Mouse (Mus musculus): ENCODE data around the gene Crlf1. TPM values are rescaled to one million over a fixed set of nuclear protein-coding genes. Genes with fewer than 3 reads are reported as not detected.
A peak's percentile ranks its signal among the peaks of the same experiment; 100 is the strongest.

The Crlf1 gene
- polyA plus RNA-seq, 1 experiment from 2014 or later = 2.2 TPM

DNA sequence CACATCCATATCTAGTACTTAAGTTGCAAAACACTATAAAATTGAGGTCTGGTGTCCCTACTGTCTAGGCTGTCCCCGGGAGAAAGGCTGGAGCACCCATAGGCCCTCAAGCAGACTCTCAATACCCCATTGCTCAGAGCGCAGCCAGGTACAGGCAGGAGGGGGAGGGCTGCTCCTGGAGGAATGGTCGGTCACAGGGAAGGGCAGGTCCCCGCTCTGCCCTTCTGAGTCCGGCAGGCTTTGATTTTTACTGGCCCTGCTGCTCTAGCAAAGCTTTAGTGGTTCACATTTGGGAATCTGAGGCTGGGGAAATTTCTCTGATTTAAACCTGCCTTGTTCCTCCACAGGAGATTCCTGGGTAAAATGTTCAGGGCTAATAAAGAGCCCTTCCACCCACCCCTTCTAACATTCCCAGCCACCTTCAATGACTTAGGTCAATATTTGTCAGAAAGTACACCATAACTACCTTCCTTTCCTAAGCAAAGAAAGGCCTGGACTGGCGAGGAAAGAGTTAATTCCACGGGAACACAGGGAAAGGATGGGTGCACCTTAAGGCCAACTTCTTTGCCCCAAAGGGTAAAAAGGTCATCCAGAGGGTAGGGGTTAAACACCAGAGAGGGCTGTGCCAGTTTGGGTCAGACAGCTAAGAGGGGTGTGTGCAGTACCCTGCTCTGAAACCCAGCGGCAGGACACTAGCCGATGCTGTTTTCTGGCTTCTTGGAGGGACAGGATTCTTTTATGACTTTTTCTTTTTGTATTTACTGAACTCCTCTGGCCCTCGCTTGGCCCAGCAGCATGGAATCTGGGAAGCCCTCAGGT, 2.7 kb upstream of the Crlf1 start:
- peaks cover 68% of the 10 kb centered on the region for H3K4me1 ChIP-seq (replicated peaks)
- no peak overlapping the region for H3K4me2 ChIP-seq
- no peak overlapping the region for H3K9ac ChIP-seq
- H3K9me3 ChIP-seq = no peaks in the 10 kb centered on the region
- no peaks in the 10 kb centered on the region for H3K36me3 ChIP-seq
- H3K4me3 ChIP-seq = 0 out of 2 replicates have a peak overlapping the region, but pooled peaks have one; percentile 19
- 8% methylated on average over 10 of the region's 10 CpGs for WGBS
- H3K27me3 ChIP-seq = peaks cover 96% of the 10 kb centered on the region
- H3K27ac ChIP-seq = no peak overlapping the region
- ATAC-seq (ENCODE audit: low FRiP score) = no peak

DNA sequence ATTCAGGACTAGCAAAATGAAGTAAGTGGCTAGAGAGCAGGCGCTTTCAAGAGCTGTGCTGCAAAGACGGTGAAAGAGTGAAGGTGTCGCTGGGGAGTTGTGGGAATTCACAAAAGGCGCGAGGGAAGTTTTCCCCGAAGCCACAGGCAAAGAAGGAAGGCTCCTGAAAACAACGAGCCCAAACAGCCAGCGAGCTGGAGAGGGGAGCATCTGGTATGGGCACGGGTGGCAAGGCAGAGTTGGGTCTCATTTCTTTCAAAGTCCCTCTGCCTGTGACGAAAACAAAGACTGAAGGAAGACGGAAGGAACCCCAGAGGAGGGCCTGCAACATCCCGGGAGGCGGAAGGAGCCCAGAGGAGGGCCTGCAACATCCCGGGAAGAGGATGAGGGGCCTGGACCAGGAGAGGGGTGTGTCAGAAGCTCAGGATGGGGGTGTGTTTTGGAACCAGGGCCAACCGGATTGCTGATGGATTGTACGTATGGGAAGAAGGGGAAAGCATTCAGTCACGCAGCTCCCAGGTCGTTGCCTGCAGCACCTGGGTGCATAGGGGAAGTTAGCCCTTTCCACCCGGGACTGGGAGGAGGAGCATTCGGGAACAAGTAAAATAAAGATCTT, 2.0 kb upstream of the Crlf1 start:
- Histone ChIP-seq H3K4me3 (no peak overlapping the region), H3K27ac (no peak overlapping the region), H3K36me3 (no peaks in the 10 kb centered on the region), H3K27me3 (peaks cover 96% of the 10 kb centered on the region), H3K9ac (no peak overlapping the region), H3K4me2 (no peak overlapping the region), H3K4me1 (replicated peaks) (peaks cover 72% of the 10 kb centered on the region), H3K9me3 (no peaks in the 10 kb centered on the region)
- ATAC-seq (ENCODE audit: low FRiP score) = no peak
- WGBS = 2% methylated on average over 20 of the region's 20 CpGs

DNA sequence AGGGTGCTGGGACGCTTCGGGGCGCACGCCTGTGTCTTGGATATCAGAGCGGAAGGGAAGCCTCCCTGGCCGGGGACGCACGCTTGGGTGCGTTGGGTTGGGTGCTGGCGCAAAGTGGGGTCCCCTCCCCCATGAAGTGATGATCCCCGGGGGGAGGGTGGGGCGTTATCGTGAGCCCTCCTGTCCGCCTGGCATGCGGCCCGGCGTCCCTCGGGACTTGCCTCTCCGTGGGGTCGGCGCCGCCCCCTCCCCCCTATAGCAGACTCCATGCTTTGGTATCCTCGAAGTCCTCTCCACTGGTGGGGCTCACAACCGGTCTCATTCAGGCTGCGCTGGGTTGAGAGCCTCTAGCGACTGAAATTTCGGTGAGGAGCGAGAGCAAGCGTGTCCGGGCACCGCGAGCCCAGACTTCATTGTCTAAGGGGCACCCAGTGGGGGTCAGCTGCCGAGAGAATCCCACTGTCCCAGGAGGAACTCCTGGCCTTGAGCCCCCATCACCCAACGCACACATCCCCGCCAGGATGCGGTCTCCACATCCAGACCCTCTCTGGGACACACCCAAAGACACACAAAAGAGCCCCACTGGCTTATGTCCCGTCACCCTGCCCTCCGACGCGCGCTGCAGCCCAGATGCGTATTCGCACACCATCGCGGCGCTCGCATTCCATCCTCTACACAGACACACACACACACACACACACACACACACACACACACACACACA, 896 bp downstream of the Crlf1 start:
- Histone ChIP-seq H3K36me3 (no peaks in the 10 kb centered on the region), H3K4me1 (replicated peaks) (peaks cover 47% of the 10 kb centered on the region), H3K9me3 (no peaks in the 10 kb centered on the region), H3K4me2 (peak overlapping the region; percentile 58), H3K27me3 (peaks cover 100% of the 10 kb centered on the region), H3K27ac (no peak overlapping the region), H3K4me3 (peak overlapping the region; percentile 38), H3K9ac (no peak overlapping the region; the same call in 1 of the 2 replicates)
- 2% methylated on average over 47 of the region's 47 CpGs for WGBS
- no peak for ATAC-seq (ENCODE audit: low FRiP score)

DNA sequence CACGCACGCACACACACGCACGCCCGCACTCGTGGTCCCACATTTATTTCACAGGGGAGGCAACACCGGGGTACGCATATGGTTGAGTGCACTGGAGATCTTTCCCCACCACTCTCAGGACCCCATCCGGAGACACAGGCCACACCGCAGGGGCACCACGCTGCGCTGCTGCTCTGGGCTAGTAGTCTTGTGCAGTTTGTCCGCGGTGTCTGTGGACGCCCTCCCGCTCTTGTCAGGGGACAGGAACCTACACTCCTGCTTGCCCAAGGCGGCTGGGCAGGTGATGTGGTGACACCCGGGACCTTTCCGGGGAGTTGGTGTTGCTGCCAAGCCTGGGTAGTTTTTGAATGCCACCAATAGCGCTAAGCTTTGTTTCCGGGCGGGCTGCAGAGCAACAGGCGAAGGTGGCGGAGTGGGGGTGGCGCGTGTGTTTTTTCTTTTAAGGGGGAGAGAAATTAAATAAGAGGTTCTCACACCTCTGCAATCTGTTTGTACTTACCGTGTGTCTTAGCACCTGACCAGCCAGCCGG, 1.5 kb downstream of the Crlf1 start:
- Histone ChIP-seq H3K27me3 (peaks cover 100% of the 10 kb centered on the region), H3K9me3 (no peaks in the 10 kb centered on the region), H3K36me3 (no peaks in the 10 kb centered on the region), H3K9ac (no peak overlapping the region), H3K4me1 (replicated peaks) (peaks cover 41% of the 10 kb centered on the region), H3K4me3 (peak overlapping the region; percentile 38), H3K4me2 (peak overlapping the region; percentile 58), H3K27ac (no peak overlapping the region)
- ATAC-seq (ENCODE audit: low FRiP score) = no peak
- 2% methylated on average over 28 of the region's 28 CpGs for WGBS

DNA sequence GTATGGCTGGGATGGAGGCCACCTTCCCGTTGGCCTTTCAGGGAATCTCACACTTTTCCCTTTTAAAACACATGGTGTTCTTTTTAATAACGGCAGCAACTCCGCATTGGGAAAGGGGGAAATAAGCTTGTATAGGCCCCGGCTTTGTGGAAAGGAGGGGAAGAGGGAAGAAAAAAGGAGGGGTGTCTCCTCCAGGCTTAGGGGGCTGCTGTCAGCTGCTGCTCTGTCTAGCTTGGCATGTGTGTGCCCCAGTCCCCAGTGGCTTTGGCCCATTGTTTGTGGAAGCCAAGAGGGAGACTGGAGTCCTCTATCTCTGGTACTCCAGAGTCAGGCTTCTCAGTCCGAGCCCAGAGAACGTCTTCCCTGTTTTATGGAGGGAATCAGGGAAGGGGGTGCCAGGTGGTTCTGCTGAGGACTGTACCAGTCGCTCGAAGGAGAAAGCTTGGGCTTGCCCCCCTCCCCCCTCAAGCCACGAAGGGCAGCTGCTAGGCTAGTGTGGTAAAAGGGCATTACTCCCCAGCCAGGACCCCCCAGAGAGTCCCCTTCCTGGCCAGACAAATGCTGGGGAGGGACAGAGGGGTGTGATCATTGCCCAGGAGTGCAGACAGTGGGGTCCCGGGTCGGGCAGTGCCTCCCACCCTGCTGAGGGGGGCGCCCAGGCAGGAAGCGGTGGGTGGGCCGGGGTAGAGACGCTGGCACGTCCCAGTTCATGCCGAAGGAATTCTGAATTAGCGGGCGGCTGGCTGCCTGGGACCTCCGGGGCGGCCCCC, 2.2 kb downstream of the Crlf1 start:
- peak overlapping the region; percentile 17; the same call in 1 of the 2 replicates for H3K4me2 ChIP-seq
- 3% methylated on average over 21 of the region's 21 CpGs for WGBS
- no peaks in the 10 kb centered on the region for H3K36me3 ChIP-seq

DNA sequence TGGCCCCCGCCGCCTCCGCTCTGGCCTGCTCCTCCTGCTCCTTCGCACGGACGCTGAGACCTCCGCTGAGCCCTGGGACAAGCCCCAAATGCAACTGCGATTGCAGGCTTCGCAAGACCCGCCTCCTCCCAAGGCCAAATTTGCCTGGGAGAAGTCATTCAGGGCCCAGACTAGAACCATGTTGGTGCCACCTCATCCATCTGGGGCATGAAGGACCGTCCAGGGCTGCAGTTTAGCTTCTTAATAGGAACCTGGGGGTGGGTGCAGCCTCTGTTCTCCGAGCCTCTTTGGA, 2.8 kb downstream of the Crlf1 start:
- Histone ChIP-seq H3K4me3 (peak overlapping the region; percentile 12; the same call in 1 of the 2 replicates), H3K9ac (0 out of 2 replicates have a peak overlapping the region, but pooled peaks have one; percentile 43), H3K36me3 (no peaks in the 10 kb centered on the region), H3K4me2 (peak overlapping the region; percentile 17; the same call in 1 of the 2 replicates), H3K4me1 (replicated peaks) (peaks cover 38% of the 10 kb centered on the region), H3K27me3 (peaks cover 100% of the 10 kb centered on the region), H3K9me3 (no peaks in the 10 kb centered on the region), H3K27ac (no peak overlapping the region)
- ATAC-seq (ENCODE audit: low FRiP score) = no peak
- WGBS = 5% methylated on average over 12 of the region's 12 CpGs

More for the DNA sequence above, 2.2 kb downstream of the Crlf1 start:
- Histone ChIP-seq H3K9me3 (no peaks in the 10 kb centered on the region), H3K27ac (no peak overlapping the region), H3K4me1 (replicated peaks) (peaks cover 38% of the 10 kb centered on the region), H3K27me3 (peaks cover 100% of the 10 kb centered on the region), H3K4me3 (peak overlapping the region; percentile 12), H3K9ac (0 out of 2 replicates have a peak overlapping the region, but pooled peaks have one; percentile 43)
- peak; percentile 29; the same call in 1 of the 2 replicates for ATAC-seq (ENCODE audit: low FRiP score)

DNA sequence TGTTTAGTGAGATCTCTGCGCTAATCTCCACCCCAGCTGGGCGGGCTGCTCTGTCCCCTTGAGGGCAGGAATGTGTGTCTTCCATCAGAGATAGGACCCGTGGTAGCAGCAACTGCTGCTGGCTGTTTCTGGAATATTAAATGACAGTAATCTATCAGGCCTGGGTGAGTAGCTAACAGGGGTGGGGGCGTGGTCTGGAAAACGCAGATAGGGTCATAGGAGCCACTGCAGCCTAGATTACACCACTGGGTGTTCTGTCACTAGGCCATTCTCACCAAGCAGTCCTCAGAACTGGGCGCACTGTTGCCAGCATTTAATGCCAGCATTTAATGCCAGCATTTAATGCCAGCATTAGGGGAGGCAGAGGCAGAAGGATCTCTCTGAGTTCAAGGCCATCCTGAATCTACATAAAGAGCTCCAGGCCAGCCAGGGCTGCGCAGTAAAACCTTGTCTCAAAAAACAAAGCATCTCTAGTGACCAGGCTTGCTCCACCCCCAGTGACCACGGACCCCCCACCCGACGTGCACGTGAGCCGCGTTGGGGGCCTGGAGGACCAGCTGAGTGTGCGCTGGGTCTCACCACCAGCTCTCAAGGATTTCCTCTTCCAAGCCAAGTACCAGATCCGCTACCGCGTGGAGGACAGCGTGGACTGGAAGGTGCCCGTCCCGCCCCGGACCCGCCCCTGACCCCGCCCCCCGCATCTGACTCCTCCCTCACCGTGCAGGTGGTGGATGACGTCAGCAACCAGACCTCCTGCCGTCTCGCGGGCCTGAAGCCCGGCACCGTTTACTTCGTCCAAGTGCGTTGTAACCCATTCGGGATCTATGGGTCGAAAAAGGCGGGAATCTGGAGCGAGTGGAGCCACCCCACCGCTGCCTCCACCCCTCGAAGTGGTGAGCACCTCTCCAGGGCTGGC, 7.7 kb downstream of the Crlf1 start:
- no peak overlapping the region for H3K9ac ChIP-seq
- peak overlapping the region; percentile 26 for H3K4me2 ChIP-seq
- H3K27ac ChIP-seq = no peak overlapping the region
- H3K9me3 ChIP-seq = no peaks in the 10 kb centered on the region
- no peak for ATAC-seq (ENCODE audit: low FRiP score)
- 6% methylated on average over 39 of the region's 39 CpGs for WGBS
- peaks cover 48% of the 10 kb centered on the region for H3K4me1 ChIP-seq (replicated peaks)
- peaks cover 11% of the 10 kb centered on the region; the same call in 1 of the 2 replicates for H3K36me3 ChIP-seq
- H3K27me3 ChIP-seq = peaks cover 88% of the 10 kb centered on the region
- H3K4me3 ChIP-seq = peak overlapping the region; percentile 15

DNA sequence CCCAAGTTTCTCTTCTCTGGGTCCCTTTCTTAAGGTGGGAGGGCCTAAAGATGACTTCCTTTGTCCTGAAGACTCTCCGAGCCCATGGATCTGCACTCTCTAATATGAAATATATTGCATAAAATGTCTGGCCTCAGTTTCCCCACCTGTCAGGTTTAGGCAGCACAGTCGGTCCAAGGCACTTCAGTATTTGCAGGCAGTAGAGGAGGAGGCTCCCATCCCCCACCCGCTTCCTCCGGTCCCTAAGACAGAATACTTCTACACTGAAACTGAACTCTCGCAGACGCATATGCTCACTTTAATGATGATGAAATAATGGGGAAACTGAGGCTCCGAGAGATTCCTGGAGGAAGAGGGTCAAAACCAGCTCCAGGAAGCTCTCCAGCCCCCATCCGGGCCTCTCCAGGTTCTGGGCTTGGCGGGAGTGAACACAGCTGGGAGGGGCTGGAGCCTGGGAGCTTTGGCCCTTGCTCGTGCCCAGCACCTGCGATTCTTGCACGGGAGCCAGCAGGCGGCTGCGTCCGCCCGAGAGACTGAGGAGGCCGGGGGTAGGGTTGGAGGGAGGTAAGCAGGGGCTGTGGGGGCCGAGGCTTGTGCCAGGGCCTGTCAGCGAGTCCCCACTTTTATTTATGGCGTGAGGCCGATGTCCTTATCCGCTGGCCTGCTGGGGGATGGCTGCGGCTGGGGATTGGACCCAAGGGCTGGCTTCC, 9.0 kb downstream of the Crlf1 start:
- no peak for ATAC-seq (ENCODE audit: low FRiP score)
- Histone ChIP-seq H3K36me3 (peaks cover 12% of the 10 kb centered on the region), H3K27ac (no peak overlapping the region), H3K27me3 (peaks cover 75% of the 10 kb centered on the region), H3K9ac (peak overlapping the region; percentile 51; the same call in 1 of the 2 replicates), H3K4me1 (replicated peaks) (peaks cover 53% of the 10 kb centered on the region), H3K9me3 (no peaks in the 10 kb centered on the region), H3K4me3 (0 out of 2 replicates have a peak overlapping the region, but pooled peaks have one; percentile 3), H3K4me2 (peak overlapping the region; percentile 21; the same call in 1 of the 2 replicates)
- 11% methylated on average over 23 of the region's 23 CpGs for WGBS

DNA sequence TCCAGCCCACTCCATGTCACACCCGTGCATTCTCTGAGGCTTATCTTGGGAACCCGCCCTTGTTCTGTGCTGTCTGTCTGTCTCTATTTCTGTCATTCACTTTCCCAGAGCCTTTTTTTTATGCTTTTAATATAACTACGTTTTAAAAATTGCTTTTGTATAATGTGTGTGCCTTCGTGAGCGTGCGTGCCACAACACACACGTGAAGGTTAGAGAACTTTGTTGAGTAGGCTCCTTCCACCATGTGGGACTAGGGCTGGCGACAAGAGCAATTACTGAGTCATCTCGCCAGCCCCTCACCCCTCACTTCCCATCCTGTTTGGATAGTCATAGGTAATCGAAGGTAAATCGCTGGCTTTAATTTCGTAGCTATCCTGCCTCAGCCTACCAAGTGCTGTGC, 9.6 kb downstream of the Crlf1 start:
- no peak overlapping the region for H3K4me3 ChIP-seq
- 30% methylated on average over 12 of the region's 12 CpGs for WGBS
- peaks cover 18% of the 10 kb centered on the region for H3K36me3 ChIP-seq
- no peak for ATAC-seq (ENCODE audit: low FRiP score)
- peaks cover 69% of the 10 kb centered on the region for H3K27me3 ChIP-seq
- H3K4me2 ChIP-seq = no peak overlapping the region
- H3K9ac ChIP-seq = no peak overlapping the region
- H3K27ac ChIP-seq = no peak overlapping the region
- peaks cover 55% of the 10 kb centered on the region for H3K4me1 ChIP-seq (replicated peaks)
- no peaks in the 10 kb centered on the region for H3K9me3 ChIP-seq

DNA sequence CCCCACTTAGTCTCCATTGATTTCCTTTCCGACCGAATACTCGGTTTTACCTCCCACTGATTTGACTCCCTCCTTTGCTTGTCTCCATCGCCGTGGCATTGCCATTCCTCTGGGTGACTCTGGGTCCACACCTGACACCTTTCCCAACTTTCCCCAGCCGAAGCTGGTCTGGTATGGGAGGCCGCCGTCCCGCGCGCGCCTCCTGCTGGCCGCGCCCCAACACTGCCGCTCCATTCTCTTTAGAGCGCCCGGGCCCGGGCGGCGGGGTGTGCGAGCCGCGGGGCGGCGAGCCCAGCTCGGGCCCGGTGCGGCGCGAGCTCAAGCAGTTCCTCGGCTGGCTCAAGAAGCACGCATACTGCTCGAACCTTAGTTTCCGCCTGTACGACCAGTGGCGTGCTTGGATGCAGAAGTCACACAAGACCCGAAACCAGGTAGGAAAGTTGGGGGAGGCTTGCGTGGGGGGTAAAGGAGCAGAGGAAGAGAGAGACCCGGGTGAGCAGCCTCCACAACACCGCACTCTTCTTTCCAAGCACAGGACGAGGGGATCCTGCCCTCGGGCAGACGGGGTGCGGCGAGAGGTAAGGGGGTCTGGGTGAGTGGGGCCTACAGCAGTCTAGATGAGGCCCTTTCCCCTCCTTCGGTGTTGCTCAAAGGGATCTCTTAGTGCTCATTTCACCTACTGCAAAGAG, 10.2 kb downstream of the Crlf1 start:
- Histone ChIP-seq H3K27ac (no peak overlapping the region), H3K27me3 (peaks cover 62% of the 10 kb centered on the region), H3K9ac (peak overlapping the region; percentile 3; the same call in 1 of the 2 replicates), H3K4me1 (replicated peaks) (peaks cover 55% of the 10 kb centered on the region), H3K36me3 (peaks cover 24% of the 10 kb centered on the region), H3K9me3 (no peaks in the 10 kb centered on the region), H3K4me3 (peak overlapping the region; percentile 12; the same call in 1 of the 2 replicates), H3K4me2 (peak overlapping the region; percentile 19; the same call in 1 of the 2 replicates)
- no peak for ATAC-seq (ENCODE audit: low FRiP score)
- WGBS = 12% methylated on average over 46 of the region's 46 CpGs

Data from hindbrain, embryonic 13.5 days (tissue).